ENCODE assay signal across 21 mouse cellular contexts in genomic region chr12:110126525-110126924, GRCm38 (mm10).
"Had no signal": no experiment of that assay in that cellular context is flagged by ENCODE, and none has a peak within 500 bp of the region (broad histone marks: within the 10 kb centered on the region; RNA-seq: fewer than 3 reads in every experiment).

No protein-coding gene starts in this region.

- ATAC-seq: midbrain, embryonic 16.5 days had no signal

- H3K4me1 ChIP-seq: midbrain, embryonic 10.5 days; midbrain, embryonic 12.5 days; neural tube, embryonic 13.5 days; stomach, embryonic 15.5 days had no signal

- H3K4me2 ChIP-seq: lung, embryonic 14.5 days; midbrain, embryonic 12.5 days; neural tube, embryonic 13.5 days; neural tube, embryonic 15.5 days; stomach, embryonic 15.5 days had no signal

- H3K9ac ChIP-seq: lung, embryonic 14.5 days; midbrain, embryonic 12.5 days; neural tube, embryonic 13.5 days; neural tube, embryonic 15.5 days; stomach, embryonic 15.5 days had no signal

- H3K4me3 ChIP-seq: midbrain, embryonic 10.5 days; midbrain, embryonic 12.5 days; myocyte; neural tube, embryonic 13.5 days; neural tube, embryonic 15.5 days; stomach, embryonic 15.5 days had no signal

- H3K36me3 ChIP-seq: midbrain, embryonic 10.5 days; midbrain, embryonic 12.5 days; neural tube, embryonic 13.5 days; neural tube, embryonic 15.5 days; stomach, embryonic 15.5 days had no signal

- H3K27ac ChIP-seq: midbrain, embryonic 10.5 days; midbrain, embryonic 12.5 days; neural tube, embryonic 13.5 days; neural tube, embryonic 15.5 days; stomach, embryonic 15.5 days; stomach, postnatal 0 days had no signal

- H3K9me3 ChIP-seq: midbrain, embryonic 10.5 days; midbrain, embryonic 12.5 days; neural tube, embryonic 13.5 days; neural tube, embryonic 15.5 days; stomach, embryonic 15.5 days had no signal

- H3K27me3 ChIP-seq: neural tube, embryonic 13.5 days; neural tube, embryonic 15.5 days; stomach, embryonic 15.5 days had no signal

- DNase-seq: lung, adult 18-20 months; lung, embryonic 14.5 days; lung, postnatal 10 days; lung, postnatal 4 days; midbrain, embryonic 14.5 days; retina, postnatal 1 day; right cerebral cortex, adult 18-20 months; right cerebral cortex, postnatal 25 days; right cerebral cortex, postnatal 4 days; spleen, adult 18-20 months; thymus, adult 2 months; thymus, postnatal 25 days; thymus, postnatal 4 days had no signal
